19 mouse cellular contexts compared by ENCODE assay signal in genomic region chr9:86513733-86514132, GRCm38 (mm10). TPM values are rescaled to one million over a fixed set of nuclear protein-coding genes. Genes with fewer than 3 reads are reported as not detected.
DNase-seq lines count a peak whose midpoint lies in the region; ATAC-seq and TF ChIP-seq lines count a peak whose summit lies in the region.
"Had no signal": no experiment of that assay in that cellular context is flagged by ENCODE, and none has a peak within 500 bp of the region (broad histone marks: within the 10 kb centered on the region; RNA-seq: fewer than 3 reads in every experiment).

No protein-coding gene starts in this region.

- no peak for DNase-seq in forebrain, embryonic 10.5 days (ENCODE audit: extremely low spot score, low spot score)
- DNase-seq in retina, postnatal 1 day, result peak; percentile 6
- no peak for DNase-seq in retina, embryonic 14.5 days (ENCODE audit: low spot score)
- DNase-seq in skeletal muscle tissue, adult 2 months (ENCODE audit: low read depth, low spot score), result peak; percentile 13
- DNase-seq in hindbrain, embryonic 10.5 days (ENCODE audit: low spot score), result no peak
- DNase-seq: adrenal gland, adult 8-10 months; cerebellum, adult 9-11 months; gastrocnemius, postnatal 14 days; lung, embryonic 14.5 days; midbrain, embryonic 14.5 days; right cerebral cortex, postnatal 14 days had no signal

- no peaks in the 10 kb centered on the region for H3K4me1 ChIP-seq in forebrain, embryonic 13.5 days
- H3K4me1 ChIP-seq in forebrain, embryonic 10.5 days, result no peaks in the 10 kb centered on the region
- H3K4me1 ChIP-seq in intestine, postnatal 0 days (replicated peaks; ENCODE audit: control insufficient read depth, insufficient read depth, low read length), result no peaks in the 10 kb centered on the region
- H3K4me1 ChIP-seq in intestine, embryonic 15.5 days (replicated peaks), result no peaks in the 10 kb centered on the region
- H3K4me1 ChIP-seq in hindbrain, embryonic 10.5 days (replicated peaks), result no peaks in the 10 kb centered on the region
- H3K4me1 ChIP-seq: limb, embryonic 12.5 days had no signal

- no peak for TF ChIP-seq CTCF in intestine, postnatal 0 days (IDR thresholded peaks at IDR 0.05; ENCODE audit: low read depth)

- no peaks in the 10 kb centered on the region for H3K9me3 ChIP-seq in forebrain, embryonic 13.5 days (replicated peaks)
- H3K9me3 ChIP-seq in forebrain, embryonic 10.5 days, result no peaks in the 10 kb centered on the region
- no peaks in the 10 kb centered on the region for H3K9me3 ChIP-seq in intestine, postnatal 0 days (ENCODE audit: control insufficient read depth)
- H3K9me3 ChIP-seq in intestine, embryonic 15.5 days, result no peaks in the 10 kb centered on the region
- H3K9me3 ChIP-seq in hindbrain, embryonic 10.5 days, result no peaks in the 10 kb centered on the region
- H3K9me3 ChIP-seq: limb, embryonic 12.5 days; liver, embryonic 12.5 days had no signal

- H3K36me3 ChIP-seq in forebrain, embryonic 13.5 days (ENCODE audit: poor library complexity, severe bottlenecking), result peaks cover 46% of the 10 kb centered on the region
- H3K36me3 ChIP-seq in forebrain, embryonic 10.5 days (replicated peaks), result peaks cover 12% of the 10 kb centered on the region
- H3K36me3 ChIP-seq in intestine, postnatal 0 days (ENCODE audit: control insufficient read depth, insufficient read depth), result peaks cover 31% of the 10 kb centered on the region
- peaks cover 11% of the 10 kb centered on the region; the same call in 1 of the 2 replicates for H3K36me3 ChIP-seq in intestine, embryonic 15.5 days
- H3K36me3 ChIP-seq in hindbrain, embryonic 10.5 days, result peaks cover 29% of the 10 kb centered on the region

- no peak overlapping the region for H3K27ac ChIP-seq in forebrain, embryonic 13.5 days
- no peak overlapping the region for H3K27ac ChIP-seq in forebrain, embryonic 10.5 days
- no peak overlapping the region for H3K27ac ChIP-seq in intestine, postnatal 0 days (ENCODE audit: low read depth, low read length)
- no peak overlapping the region for H3K27ac ChIP-seq in intestine, embryonic 15.5 days
- H3K27ac ChIP-seq in hindbrain, embryonic 10.5 days, result no peak overlapping the region
- H3K27ac ChIP-seq: hindbrain, embryonic 14.5 days; limb, embryonic 12.5 days; liver, embryonic 12.5 days had no signal

- 0 out of 2 replicates have a peak, but pooled peaks have one; percentile 16 for ATAC-seq in forebrain, embryonic 13.5 days
- ATAC-seq in intestine, postnatal 0 days, result peak; percentile 79
- no peak for ATAC-seq in intestine, embryonic 15.5 days
- ATAC-seq: liver, embryonic 12.5 days had no signal

- H3K4me2 ChIP-seq in forebrain, embryonic 13.5 days, result no peak overlapping the region
- no peak overlapping the region for H3K4me2 ChIP-seq in intestine, postnatal 0 days (replicated peaks; ENCODE audit: low read depth)
- no peak overlapping the region for H3K4me2 ChIP-seq in intestine, embryonic 15.5 days (replicated peaks)
- H3K4me2 ChIP-seq: hindbrain, embryonic 14.5 days; limb, embryonic 12.5 days; liver, embryonic 12.5 days; lung, embryonic 14.5 days had no signal

- H3K27me3 ChIP-seq in forebrain, embryonic 13.5 days, result no peaks in the 10 kb centered on the region
- H3K27me3 ChIP-seq in forebrain, embryonic 10.5 days (ENCODE audit: poor library complexity, severe bottlenecking), result no peaks in the 10 kb centered on the region
- H3K27me3 ChIP-seq in intestine, postnatal 0 days (replicated peaks; ENCODE audit: control insufficient read depth, insufficient read depth, low read length), result no peaks in the 10 kb centered on the region
- no peaks in the 10 kb centered on the region for H3K27me3 ChIP-seq in intestine, embryonic 15.5 days (replicated peaks)
- no peaks in the 10 kb centered on the region for H3K27me3 ChIP-seq in hindbrain, embryonic 10.5 days (ENCODE audit: insufficient read depth, poor library complexity, severe bottlenecking)
- H3K27me3 ChIP-seq: CH12.LX; limb, embryonic 12.5 days; liver, embryonic 12.5 days had no signal

- 83% methylated on average over 5 of the region's 5 CpGs for WGBS in forebrain, embryonic 13.5 days
- 89% methylated on average over 5 of the region's 5 CpGs for WGBS in forebrain, embryonic 10.5 days
- 70% methylated on average over 5 of the region's 5 CpGs for WGBS in intestine, postnatal 0 days
- WGBS in intestine, embryonic 15.5 days, result 78% methylated on average over 5 of the region's 5 CpGs
- WGBS in hindbrain, embryonic 10.5 days, result 73% methylated on average over 5 of the region's 5 CpGs

- H3K4me3 ChIP-seq in forebrain, embryonic 13.5 days, result no peak overlapping the region
- no peak overlapping the region for H3K4me3 ChIP-seq in forebrain, embryonic 10.5 days
- no peak overlapping the region for H3K4me3 ChIP-seq in intestine, postnatal 0 days (ENCODE audit: low read depth, low read length)
- H3K4me3 ChIP-seq in intestine, embryonic 15.5 days (replicated peaks), result no peak overlapping the region
- no peak overlapping the region for H3K4me3 ChIP-seq in hindbrain, embryonic 10.5 days
- H3K4me3 ChIP-seq: limb, embryonic 12.5 days; liver, embryonic 12.5 days; myocyte had no signal

- H3K9ac ChIP-seq in forebrain, embryonic 13.5 days, result no peak overlapping the region
- H3K9ac ChIP-seq in intestine, postnatal 0 days (ENCODE audit: low read depth, low read length), result no peak overlapping the region
- H3K9ac ChIP-seq in intestine, embryonic 15.5 days, result no peak overlapping the region
- H3K9ac ChIP-seq: hindbrain, embryonic 14.5 days; limb, embryonic 12.5 days; liver, embryonic 12.5 days; lung, embryonic 14.5 days had no signal

RNA-seq across cellular contexts. Expression of gene Dop1a, which starts 46.8 kb away (rescaled TPM):
- 24.4 and 29.4 TPM in 2 replicates for polyA plus RNA-seq in forebrain, embryonic 13.5 days (2015; fragmentation: Nextera tagmentation; extraction: Ambion mirVana)
- polyA plus RNA-seq in forebrain, embryonic 10.5 days (2016; fragmentation: Nextera tagmentation; extraction: Ambion mirVana), result 9.2 and 9.8 TPM in 2 replicates
- polyA plus RNA-seq in intestine, postnatal 0 days (2015; fragmentation: Nextera tagmentation; extraction: Ambion mirVana), result 10.0 and 11.1 TPM in 2 replicates
- polyA plus RNA-seq in intestine, embryonic 15.5 days (2015; fragmentation: Nextera tagmentation; extraction: Ambion mirVana), result 11.0 and 12.0 TPM in 2 replicates
- polyA plus RNA-seq in hindbrain, embryonic 10.5 days (2016; fragmentation: Nextera tagmentation; extraction: Ambion mirVana), result 9.9 and 10.3 TPM in 2 replicates

RNA-seq across cellular contexts. Expression of gene Ube2cbp, which starts 49.0 kb away (rescaled TPM):
- 5.2 and 6.0 TPM in 2 replicates for polyA plus RNA-seq in forebrain, embryonic 13.5 days (2015; fragmentation: Nextera tagmentation; extraction: Ambion mirVana)
- 8.0 and 8.3 TPM in 2 replicates for polyA plus RNA-seq in forebrain, embryonic 10.5 days (2016; fragmentation: Nextera tagmentation; extraction: Ambion mirVana)
- polyA plus RNA-seq in intestine, postnatal 0 days (2015; fragmentation: Nextera tagmentation; extraction: Ambion mirVana), result 1.6 and 2.1 TPM in 2 replicates
- polyA plus RNA-seq in intestine, embryonic 15.5 days (2015; fragmentation: Nextera tagmentation; extraction: Ambion mirVana), result 4.5 and 5.1 TPM in 2 replicates
- polyA plus RNA-seq in hindbrain, embryonic 10.5 days (2016; fragmentation: Nextera tagmentation; extraction: Ambion mirVana), result 7.3 and 8.8 TPM in 2 replicates

RNA-seq across cellular contexts. Expression of gene Pgm3, which starts 57.9 kb away (rescaled TPM):
- 39.7 and 43.3 TPM in 2 replicates for polyA plus RNA-seq in forebrain, embryonic 13.5 days (2015; fragmentation: Nextera tagmentation; extraction: Ambion mirVana)
- 34.2 and 34.6 TPM in 2 replicates for polyA plus RNA-seq in forebrain, embryonic 10.5 days (2016; fragmentation: Nextera tagmentation; extraction: Ambion mirVana)
- polyA plus RNA-seq in intestine, postnatal 0 days (2015; fragmentation: Nextera tagmentation; extraction: Ambion mirVana), result 84.4 and 85.0 TPM in 2 replicates
- 40.6 and 42.4 TPM in 2 replicates for polyA plus RNA-seq in intestine, embryonic 15.5 days (2015; fragmentation: Nextera tagmentation; extraction: Ambion mirVana)
- polyA plus RNA-seq in hindbrain, embryonic 10.5 days (2016; fragmentation: Nextera tagmentation; extraction: Ambion mirVana), result 38.9 and 39.1 TPM in 2 replicates

RNA-seq across cellular contexts. Expression of gene Rwdd2a, which starts 58.1 kb away (rescaled TPM):
- 5.0 and 6.2 TPM in 2 replicates for polyA plus RNA-seq in forebrain, embryonic 13.5 days (2015; fragmentation: Nextera tagmentation; extraction: Ambion mirVana)
- 3.9 and 4.1 TPM in 2 replicates for polyA plus RNA-seq in forebrain, embryonic 10.5 days (2016; fragmentation: Nextera tagmentation; extraction: Ambion mirVana)
- 5.8 and 6.5 TPM in 2 replicates for polyA plus RNA-seq in intestine, postnatal 0 days (2015; fragmentation: Nextera tagmentation; extraction: Ambion mirVana)
- 2.7 and 2.9 TPM in 2 replicates for polyA plus RNA-seq in intestine, embryonic 15.5 days (2015; fragmentation: Nextera tagmentation; extraction: Ambion mirVana)
- 4.6 and 5.7 TPM in 2 replicates for polyA plus RNA-seq in hindbrain, embryonic 10.5 days (2016; fragmentation: Nextera tagmentation; extraction: Ambion mirVana)

Comparison
In these comparisons a context has a peak if more than half of its experiments do, and no peak if none do; other contexts are left out.
1. DNase-seq: peak in retina, postnatal 1 day (single experiment) and skeletal muscle tissue, adult 2 months (single experiment); none in forebrain, embryonic 10.5 days (single experiment), retina, embryonic 14.5 days (single experiment) and hindbrain, embryonic 10.5 days (single experiment).